Mouse (Mus musculus) neural tube, embryonic 15.5 days (tissue): ENCODE data around the gene Olfr1357. TPM values are rescaled to one million over a fixed set of nuclear protein-coding genes. Genes with fewer than 3 reads are reported as not detected.

Experiments used
- polyA plus RNA-seq: library from polyadenylated mRNA; unstranded; fragments of >200 nt; fragmentation: Nextera tagmentation; extraction: Ambion mirVana; gene quantifications from 2 replicates; pipeline ENCODE4 v1.2.1, GENCODE M21; 2015

Olfr1357 gene
- polyA plus RNA-seq, 1 experiment from 2014 or later, result not detected

Other genes starting within 250 kb of the Olfr1357 start
- gene Rrp1, start 205.0 kb downstream of the Olfr1357 start, polyA plus RNA-seq, result 413 and 414 TPM in 2 replicates
- gene Cstb, start 192.4 kb downstream of the Olfr1357 start, polyA plus RNA-seq, result 97.0 and 207 TPM in 2 replicates
- gene Pdxk, start 153.1 kb downstream of the Olfr1357 start, polyA plus RNA-seq, result 48.4 and 49.2 TPM in 2 replicates
- gene Olfr1358, start 100.6 kb downstream of the Olfr1357 start, polyA plus RNA-seq, result not detected in 2 replicates
- 64.8 and 66.9 TPM in 2 replicates for gene Ilvbl, start 43.7 kb downstream of the Olfr1357 start, polyA plus RNA-seq
- gene Syde1, start 26.1 kb downstream of the Olfr1357 start, polyA plus RNA-seq, result 3.3 and 4.9 TPM in 2 replicates
- 0.10 TPM in 1 of 2 replicates, not detected in the other for gene Casp14, start 100.2 kb upstream of the Olfr1357 start, polyA plus RNA-seq
- 0.36 and 0.49 TPM in 2 replicates for gene Ccdc105, start 135.0 kb upstream of the Olfr1357 start, polyA plus RNA-seq
- gene Slc1a6, start 162.4 kb upstream of the Olfr1357 start, polyA plus RNA-seq, result 27.5 and 31.0 TPM in 2 replicates
- gene Olfr1356, start 234.1 kb upstream of the Olfr1357 start, polyA plus RNA-seq, result not detected in 2 replicates